ENCODE assay signal across 17 mouse cellular contexts in the genomic region with DNA sequence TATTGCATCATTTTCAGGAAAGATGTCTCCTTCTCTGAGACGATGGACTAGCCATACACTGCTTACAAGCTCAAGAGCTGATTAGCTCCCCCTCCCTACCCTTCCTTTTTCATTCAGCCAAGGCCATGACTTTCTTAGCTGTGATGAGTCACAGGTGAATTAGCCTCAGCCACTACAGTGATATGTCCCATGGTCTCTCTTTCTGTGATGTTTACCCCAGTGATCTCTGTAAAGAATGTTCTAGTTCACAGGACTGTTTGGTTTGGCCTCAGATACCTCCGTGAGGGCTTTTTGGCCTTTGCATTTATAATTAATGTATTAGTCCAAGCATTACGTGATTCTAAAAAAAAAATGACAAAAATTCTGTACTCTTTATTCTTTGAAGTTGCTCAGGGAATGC.
"Had no signal": no experiment of that assay in that cellular context is flagged by ENCODE, and none has a peak within 500 bp of the region (broad histone marks: within the 10 kb centered on the region; RNA-seq: fewer than 3 reads in every experiment).

No protein-coding gene starts in this region.

- H3K4me1 ChIP-seq: midbrain, embryonic 10.5 days; midbrain, embryonic 12.5 days; neural tube, embryonic 13.5 days; neural tube, embryonic 15.5 days had no signal

- DNase-seq: lung, embryonic 14.5 days; lung, postnatal 10 days; lung, postnatal 4 days; midbrain, embryonic 14.5 days; retina, postnatal 1 day; right cerebral cortex, adult 18-20 months; right cerebral cortex, postnatal 25 days; right cerebral cortex, postnatal 4 days; spleen, adult 18-20 months; thymus, adult 18-20 months; thymus, postnatal 14 days; thymus, postnatal 36 days had no signal

- H3K4me3 ChIP-seq: midbrain, embryonic 10.5 days; midbrain, embryonic 12.5 days; myocyte; neural tube, embryonic 13.5 days; neural tube, embryonic 15.5 days had no signal
